Mouse (Mus musculus) ZHBTc4 (cell line): ENCODE measurements around the gene Cpm.

Experiments
- DNase-seq: peaks from one replicate; pipeline ENCODE4 v3.0.0-alpha.2; 2011; ENCODE audit warnings: low read depth, low spot score

Cpm gene

GRCm38 (mm10) chr10:117635823-117636589 lies 6.7 kb downstream of the Cpm start:
- DNase-seq: no peak

- DNase-seq: peak; percentile 62
Observed at GRCm38 (mm10) chr10:117637062-117637744, 7.9 kb downstream of the Cpm start.

- DNase-seq: no peak
Observed at GRCm38 (mm10) chr10:117637745-117638577, 8.7 kb downstream of the Cpm start.

- DNase-seq: no peak
Observed at GRCm38 (mm10) chr10:117638578-117639220, 9.4 kb downstream of the Cpm start.

GRCm38 (mm10) chr10:117639221-117639599 lies 9.9 kb downstream of the Cpm start:
- peak; percentile 58 for DNase-seq

GRCm38 (mm10) chr10:117639899-117640594 lies 10.7 kb downstream of the Cpm start:
- peak; percentile 74 for DNase-seq

GRCm38 (mm10) chr10:117640595-117641078 lies 11.3 kb downstream of the Cpm start:
- no peak for DNase-seq

GRCm38 (mm10) chr10:117641400-117642200 lies 12.3 kb downstream of the Cpm start:
- DNase-seq: peak; percentile 48

- no peak for DNase-seq
Observed at GRCm38 (mm10) chr10:117642201-117642450, 12.8 kb downstream of the Cpm start.

GRCm38 (mm10) chr10:117642491-117643262 lies 13.4 kb downstream of the Cpm start:
- DNase-seq: no peak

- peak; percentile 47 for DNase-seq
Observed at GRCm38 (mm10) chr10:117643302-117643701, 14.0 kb downstream of the Cpm start.

- no peak for DNase-seq
Observed at GRCm38 (mm10) chr10:117643711-117644428, 14.6 kb downstream of the Cpm start.

GRCm38 (mm10) chr10:117644429-117644748 lies 15.1 kb downstream of the Cpm start:
- no peak for DNase-seq

GRCm38 (mm10) chr10:117644828-117645227 lies 15.5 kb downstream of the Cpm start:
- no peak for DNase-seq

GRCm38 (mm10) chr10:117645487-117645964 lies 16.2 kb downstream of the Cpm start:
- DNase-seq: no peak

GRCm38 (mm10) chr10:117646482-117647157 lies 17.3 kb downstream of the Cpm start:
- no peak for DNase-seq

GRCm38 (mm10) chr10:117647158-117647505 lies 17.8 kb downstream of the Cpm start:
- DNase-seq: peak; percentile 30

GRCm38 (mm10) chr10:117647964-117648472 lies 18.7 kb downstream of the Cpm start:
- DNase-seq: no peak
